Mouse (Mus musculus): ENCODE data around the gene Sh3pxd2a.

DNA sequence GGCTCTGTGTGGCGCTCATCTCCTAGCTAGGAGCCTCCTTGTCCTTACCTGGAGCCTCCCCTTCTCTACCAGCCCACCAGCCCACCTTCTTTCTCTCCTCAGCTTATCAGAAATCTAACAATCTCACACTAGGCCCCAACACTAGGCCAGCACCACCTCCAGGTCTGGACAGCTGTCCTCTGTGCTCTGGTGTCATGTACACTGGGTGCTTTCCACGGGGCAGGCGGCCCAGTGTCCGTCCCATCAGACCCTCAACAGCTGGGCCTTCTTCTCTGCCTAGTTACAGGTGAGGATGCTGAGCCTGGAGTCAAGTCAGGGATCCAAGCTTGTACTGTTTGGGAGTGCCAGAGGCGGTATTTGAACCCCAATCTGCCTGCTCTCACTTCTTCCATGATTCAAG, 5.0 kb downstream of the Sh3pxd2a start:
- TF ChIP-seq CTCF (conservative IDR thresholded peaks at IDR 0.05; ENCODE audit: low read length) (no peak), NANOG (IDR thresholded peaks at IDR 0.05; ENCODE audit: borderline replicate concordance, low read length) (no peak)
